8 mouse cellular contexts compared by ENCODE assay signal in genomic region chr16:33178278-33179074, GRCm38 (mm10). TPM values are rescaled to one million over a fixed set of nuclear protein-coding genes. Genes with fewer than 3 reads are reported as not detected.
DNase-seq lines count a peak whose midpoint lies in the region; ATAC-seq and TF ChIP-seq lines count a peak whose summit lies in the region.

No protein-coding gene starts in this region.

- no peaks in the 10 kb centered on the region for H3K4me1 ChIP-seq in cerebellum, adult 2 months (ENCODE audit: control insufficient read depth, insufficient read depth, low read length)
- peaks cover 8% of the 10 kb centered on the region; the same call in 1 of the 2 replicates for H3K4me1 ChIP-seq in neural tube, embryonic 13.5 days (replicated peaks)
- 0 out of 2 replicates have a peak, but pooled peaks cover 3% of the 10 kb centered on the region for H3K4me1 ChIP-seq in liver, embryonic 12.5 days
- H3K4me1 ChIP-seq in stomach, embryonic 14.5 days (ENCODE audit: control insufficient read depth, insufficient read depth, low read length), result no peaks in the 10 kb centered on the region

- no peaks in the 10 kb centered on the region for H3K36me3 ChIP-seq in neural tube, embryonic 13.5 days
- H3K36me3 ChIP-seq in liver, embryonic 12.5 days, result no peaks in the 10 kb centered on the region
- no peaks in the 10 kb centered on the region for H3K36me3 ChIP-seq in stomach, embryonic 14.5 days (ENCODE audit: control insufficient read depth, insufficient read depth, low read length)

- H3K27me3 ChIP-seq in cerebellum, adult 2 months (ENCODE audit: control insufficient read depth, insufficient read depth, low read length), result no peaks in the 10 kb centered on the region
- no peaks in the 10 kb centered on the region for H3K27me3 ChIP-seq in neural tube, embryonic 13.5 days
- no peaks in the 10 kb centered on the region for H3K27me3 ChIP-seq in liver, embryonic 12.5 days (replicated peaks)
- no peaks in the 10 kb centered on the region for H3K27me3 ChIP-seq in stomach, embryonic 14.5 days (ENCODE audit: control insufficient read depth, insufficient read depth, low read length)

- peak overlapping the region; percentile 26 for H3K4me3 ChIP-seq in cerebellum, adult 2 months (replicated peaks; ENCODE audit: insufficient read depth, low read depth, low read length)
- H3K4me3 ChIP-seq in neural tube, embryonic 13.5 days, result no peak overlapping the region
- H3K4me3 ChIP-seq in liver, embryonic 12.5 days, result no peak overlapping the region
- no peak overlapping the region for H3K4me3 ChIP-seq in stomach, embryonic 14.5 days (ENCODE audit: low read depth, low read length)

- intact Hi-C loops in heart, postnatal 25 days (cut with DNase I), result no loop called here

- no peak overlapping the region for H3K27ac ChIP-seq in cerebellum, adult 2 months (ENCODE audit: insufficient read depth, low read length)
- H3K27ac ChIP-seq in neural tube, embryonic 13.5 days (replicated peaks), result peak overlapping the region; percentile 35; the same call in 1 of the 2 replicates
- 0 out of 2 replicates have a peak overlapping the region, but pooled peaks have one; percentile 11 for H3K27ac ChIP-seq in liver, embryonic 12.5 days
- no peak overlapping the region for H3K27ac ChIP-seq in stomach, embryonic 14.5 days (ENCODE audit: low read length)

- DNase-seq in cerebellum, adult 2 months, result peak; percentile 35
- DNase-seq in cerebellum, adult 8-10 months, result no peak
- no peak for DNase-seq in neural tube, embryonic 10.5 days (ENCODE audit: extremely low spot score, low spot score)
- peak; percentile 12 for DNase-seq in heart, postnatal 25 days (ENCODE audit: low spot score)
- no peak for DNase-seq in urinary bladder, postnatal 4 days (ENCODE audit: low spot score in 2 of 2)

- H3K4me2 ChIP-seq in neural tube, embryonic 13.5 days, result peak overlapping the region; percentile 20; the same call in 1 of the 2 replicates
- 0 out of 2 replicates have a peak overlapping the region, but pooled peaks have one; percentile 23 for H3K4me2 ChIP-seq in liver, embryonic 12.5 days
- 0 out of 2 replicates have a peak overlapping the region, but pooled peaks have one; percentile 2 for H3K4me2 ChIP-seq in stomach, embryonic 14.5 days (replicated peaks; ENCODE audit: low read depth, low read length)

- H3K9ac ChIP-seq in neural tube, embryonic 13.5 days, result no peak overlapping the region
- no peak overlapping the region for H3K9ac ChIP-seq in liver, embryonic 12.5 days
- no peak overlapping the region for H3K9ac ChIP-seq in stomach, embryonic 14.5 days (replicated peaks; ENCODE audit: low read depth, low read length)

- no peak for TF ChIP-seq CTCF in cerebellum, adult 2 months (IDR thresholded peaks at IDR 0.05; ENCODE audit: borderline replicate concordance, insufficient read depth, low read depth, low read length)

- 26% methylated on average over 17 of the region's 17 CpGs for WGBS in cerebellum, adult 2 months
- WGBS in neural tube, embryonic 13.5 days, result 64% methylated on average over 17 of the region's 17 CpGs
- WGBS in liver, embryonic 12.5 days (ENCODE audit: insufficient replicate concordance), result 39% methylated on average over 17 of the region's 17 CpGs
- WGBS in stomach, embryonic 14.5 days, result 70% methylated on average over 17 of the region's 17 CpGs

- 0 out of 2 replicates have a peak, but pooled peaks have one; percentile 15 for ATAC-seq in neural tube, embryonic 13.5 days (ENCODE audit: low read depth)
- ATAC-seq in liver, embryonic 12.5 days, result no peak
- no peak for ATAC-seq in stomach, embryonic 14.5 days (ENCODE audit: insufficient number of reproducible peaks, insufficient read depth, low FRiP score, low read depth)

- no peaks in the 10 kb centered on the region for H3K9me3 ChIP-seq in neural tube, embryonic 13.5 days
- H3K9me3 ChIP-seq in liver, embryonic 12.5 days (replicated peaks), result no peaks in the 10 kb centered on the region
- no peaks in the 10 kb centered on the region for H3K9me3 ChIP-seq in stomach, embryonic 14.5 days (ENCODE audit: control insufficient read depth, low read depth, low read length)

- no peak for TF ChIP-seq POLR2A in cerebellum, adult 2 months (IDR thresholded peaks at IDR 0.05; ENCODE audit: borderline replicate concordance, insufficient read depth, low read length)

RNA-seq across cellular contexts. Expression of gene Osbpl11, which starts 6.4 kb away (rescaled TPM):
- polyA plus RNA-seq in cerebellum, adult 2 months (2012; rRNA removed), result 12.5 and 12.8 TPM in 2 replicates
- polyA plus RNA-seq in neural tube, embryonic 13.5 days (2015; fragmentation: Nextera tagmentation; extraction: Ambion mirVana), result 18.5 and 19.3 TPM in 2 replicates
- total RNA-seq in heart, postnatal 25 days (2021), result 10 to 100 TPM; 18.3 to 20.4 TPM
- 11.0 and 11.2 TPM in 2 replicates for polyA plus RNA-seq in liver, embryonic 12.5 days (2016; fragmentation: Nextera tagmentation; extraction: Ambion mirVana)
- polyA plus RNA-seq in stomach, embryonic 14.5 days (2014; fragmentation: Nextera tagmentation; extraction: Ambion mirVana), result 18.2 and 19.1 TPM in 2 replicates

Comparison
In these comparisons a context has a peak if more than half of its experiments do, and no peak if none do; other contexts are left out.
1. DNase-seq: peak in cerebellum, adult 2 months (2 of 2) and heart, postnatal 25 days (single experiment); none in cerebellum, adult 8-10 months (single experiment), neural tube, embryonic 10.5 days (single experiment) and urinary bladder, postnatal 4 days (0 of 2).
2. H3K27ac ChIP-seq: peak in neural tube, embryonic 13.5 days (single experiment) and liver, embryonic 12.5 days (single experiment); none in cerebellum, adult 2 months (single experiment) and stomach, embryonic 14.5 days (single experiment).
3. Peak in every context shown above with its lines, with median percentiles within 50 percentile points of each other: H3K4me2 ChIP-seq.